Mouse (Mus musculus): ENCODE results near the gene Bysl.

Gene Bysl

GRCm38 (mm10) chr17:47593215-47593853 is 18.0 kb downstream of the Bysl start:
- peak; percentile 86 to 97 for DNase-seq

GRCm38 (mm10) chr17:47591073-47591472 is 20.2 kb downstream of the Bysl start:
- DNase-seq, result no peak

- DNase-seq, result no peak
Observed at GRCm38 (mm10) chr17:47588517-47588916, 22.8 kb downstream of the Bysl start.

- DNase-seq, result no peak
Observed at GRCm38 (mm10) chr17:47580962-47581361, 30.3 kb downstream of the Bysl start.

GRCm38 (mm10) chr17:47578655-47579054 is 32.6 kb downstream of the Bysl start:
- DNase-seq, result no peak

GRCm38 (mm10) chr17:47574830-47575229 is 36.5 kb downstream of the Bysl start:
- no peak for DNase-seq

- DNase-seq, result no peak
Observed at GRCm38 (mm10) chr17:47574028-47574427, 37.3 kb downstream of the Bysl start.

- no peak for DNase-seq
Observed at GRCm38 (mm10) chr17:47572436-47572835, 38.9 kb downstream of the Bysl start.

GRCm38 (mm10) chr17:47571621-47572020 is 39.7 kb downstream of the Bysl start:
- no peak for DNase-seq

GRCm38 (mm10) chr17:47568951-47569527 is 42.3 kb downstream of the Bysl start:
- DNase-seq, result no peak

- DNase-seq, result no peak
Observed at GRCm38 (mm10) chr17:47568389-47568788, 42.9 kb downstream of the Bysl start.

GRCm38 (mm10) chr17:47567271-47567670 is 44.0 kb downstream of the Bysl start:
- DNase-seq, result no peak

- no peak for DNase-seq
Observed at GRCm38 (mm10) chr17:47566133-47566532, 45.2 kb downstream of the Bysl start.

- no peak for DNase-seq
Observed at GRCm38 (mm10) chr17:47564612-47565011, 46.7 kb downstream of the Bysl start.

- DNase-seq, result no peak
Observed at GRCm38 (mm10) chr17:47562875-47563274, 48.4 kb downstream of the Bysl start.

- DNase-seq, result no peak
Observed at GRCm38 (mm10) chr17:47559726-47560125, 51.6 kb downstream of the Bysl start.

- DNase-seq, result no peak
Observed at GRCm38 (mm10) chr17:47557179-47557578, 54.1 kb downstream of the Bysl start.

- DNase-seq, result no peak
Observed at GRCm38 (mm10) chr17:47554621-47555020, 56.7 kb downstream of the Bysl start.

- DNase-seq, result no peak
Observed at GRCm38 (mm10) chr17:47552994-47553393, 58.3 kb downstream of the Bysl start.

- no peak for DNase-seq
Observed at GRCm38 (mm10) chr17:47551049-47551448, 60.2 kb downstream of the Bysl start.
